Mouse (Mus musculus) left cerebral cortex, postnatal 36 days (tissue): ENCODE measurements around the gene Fastk. TPM values are rescaled to one million over a fixed set of nuclear protein-coding genes. Genes with fewer than 3 reads are reported as not detected.

Experiments used
- DNase-seq, 2 experiments: peaks; one replicate each; pipeline ENCODE4 v3.0.0; 2021 to 2022; ENCODE audit warnings: low spot score in 2 of 2, mixed read lengths in 1 of 2
- intact Hi-C: fragments of 180-260 bp; cut with DNase I; formaldehyde crosslinking; loops from one replicate; pipeline ENCODE4 v1.15.1; 2025
- total RNA-seq, 2 experiments: library from RNA; stranded (reverse); gene quantifications; 2 replicates each; pipeline ENCODE4 v1.2.3; 2021

Fastk gene
- total RNA-seq, 2 experiments from 2014 or later = 131 to 133 TPM

DNA sequence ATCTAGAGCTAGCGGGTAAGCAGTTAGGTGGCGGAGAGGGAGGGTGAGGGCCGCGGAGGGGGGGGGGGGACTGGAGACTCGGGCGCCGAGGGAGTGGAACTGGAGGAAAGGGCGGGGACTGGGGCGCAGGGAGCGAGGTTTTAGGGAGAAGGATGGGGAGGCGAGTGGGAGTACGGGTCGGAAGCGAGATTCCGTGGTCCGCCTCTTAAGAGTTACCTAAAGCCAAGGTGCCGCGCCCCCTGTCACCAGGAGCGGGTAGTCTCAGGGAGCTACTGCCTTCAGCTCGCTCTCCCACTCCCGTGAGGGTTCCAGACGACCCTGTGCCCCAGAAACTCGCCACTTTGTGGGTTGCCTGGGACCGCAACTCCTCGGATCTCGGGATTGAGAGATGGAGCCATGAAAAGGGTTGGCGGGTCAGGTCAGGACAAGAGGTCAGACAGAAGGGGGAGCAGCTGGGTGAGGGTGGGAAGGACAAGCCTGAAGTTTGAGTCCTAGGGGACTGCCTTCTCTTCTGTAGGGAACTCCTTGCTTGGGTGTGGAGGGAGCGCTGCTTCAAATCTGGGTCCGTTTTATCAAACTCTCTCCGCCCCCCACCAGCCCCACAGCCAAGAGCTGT, 19.6 kb downstream of the Fastk start:
- intact Hi-C loops = loop anchor here (1.0 kb wide), 1 partner anchor 26 kb away; no protein-coding TSS in a partner anchor
- DNase-seq = no peak

DNA sequence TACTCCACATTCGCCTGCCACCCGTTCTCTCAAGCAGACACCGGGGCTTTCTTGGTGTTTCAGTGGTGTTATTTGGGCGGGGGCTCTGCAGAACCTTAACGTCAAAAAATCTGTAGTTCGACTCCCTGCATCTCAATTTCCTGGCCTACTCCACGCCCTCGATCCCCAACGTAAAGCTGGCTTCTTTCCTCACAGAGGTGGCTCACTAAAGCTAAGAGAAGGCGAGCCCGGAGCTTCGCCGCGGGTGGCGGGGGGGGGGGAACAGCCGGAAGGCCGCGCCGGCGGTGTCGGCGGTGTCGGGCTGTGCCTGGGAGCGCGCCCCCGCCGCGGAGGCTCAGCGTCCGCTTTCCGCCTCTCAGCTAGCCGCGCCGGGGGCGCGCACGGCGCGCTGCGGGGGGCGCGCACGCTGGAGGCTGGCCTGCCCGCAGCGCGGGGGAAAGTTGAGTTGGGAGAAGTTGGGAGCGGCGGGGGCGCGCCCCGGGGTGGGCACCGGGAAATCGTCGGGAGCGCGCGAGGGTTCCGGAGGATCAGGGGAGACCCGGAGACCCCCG, 20.2 kb downstream of the Fastk start:
- intact Hi-C loops = loop anchor here (1.0 kb wide), 1 partner anchor 26 kb away; no protein-coding TSS in a partner anchor
- peak; percentile 69 to 80 for DNase-seq

DNA sequence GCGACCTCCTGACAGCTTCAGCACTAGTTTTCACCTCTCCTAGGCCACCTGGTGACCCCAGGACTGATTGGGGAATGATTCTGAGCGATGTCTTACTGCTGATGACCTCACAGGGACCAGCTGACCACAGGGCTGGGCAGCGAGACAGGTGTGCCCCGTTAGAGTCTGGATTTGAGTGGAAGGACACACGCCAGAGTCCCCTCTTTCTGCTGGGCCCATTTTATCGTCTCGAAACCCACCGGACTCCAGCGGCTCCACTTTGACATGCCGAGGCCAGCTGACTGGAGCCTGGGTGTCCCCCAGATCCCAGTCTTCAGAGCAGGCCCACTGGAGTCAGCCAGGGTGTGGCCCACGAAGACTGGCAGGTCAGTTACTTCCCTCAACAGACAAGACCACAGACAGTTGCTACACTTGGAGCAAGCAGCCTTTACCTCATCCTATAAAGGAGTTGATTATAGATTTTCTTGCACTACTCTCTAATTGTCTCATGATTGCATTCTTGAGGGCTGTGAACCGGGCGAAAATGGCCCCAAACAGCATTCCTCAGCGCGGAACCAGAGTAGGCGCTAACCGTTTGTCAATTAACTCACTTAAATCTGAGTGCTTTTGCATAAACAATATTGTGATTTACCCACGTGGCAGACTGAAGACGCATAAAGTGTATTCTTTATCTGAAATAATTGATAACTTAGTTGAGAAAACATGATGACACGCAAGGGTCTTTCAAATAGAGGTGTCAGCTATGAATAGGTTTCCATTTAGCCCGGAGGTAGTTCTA, 20.9 kb downstream of the Fastk start:
- intact Hi-C loops = no loop called here
- no peak for DNase-seq

DNA sequence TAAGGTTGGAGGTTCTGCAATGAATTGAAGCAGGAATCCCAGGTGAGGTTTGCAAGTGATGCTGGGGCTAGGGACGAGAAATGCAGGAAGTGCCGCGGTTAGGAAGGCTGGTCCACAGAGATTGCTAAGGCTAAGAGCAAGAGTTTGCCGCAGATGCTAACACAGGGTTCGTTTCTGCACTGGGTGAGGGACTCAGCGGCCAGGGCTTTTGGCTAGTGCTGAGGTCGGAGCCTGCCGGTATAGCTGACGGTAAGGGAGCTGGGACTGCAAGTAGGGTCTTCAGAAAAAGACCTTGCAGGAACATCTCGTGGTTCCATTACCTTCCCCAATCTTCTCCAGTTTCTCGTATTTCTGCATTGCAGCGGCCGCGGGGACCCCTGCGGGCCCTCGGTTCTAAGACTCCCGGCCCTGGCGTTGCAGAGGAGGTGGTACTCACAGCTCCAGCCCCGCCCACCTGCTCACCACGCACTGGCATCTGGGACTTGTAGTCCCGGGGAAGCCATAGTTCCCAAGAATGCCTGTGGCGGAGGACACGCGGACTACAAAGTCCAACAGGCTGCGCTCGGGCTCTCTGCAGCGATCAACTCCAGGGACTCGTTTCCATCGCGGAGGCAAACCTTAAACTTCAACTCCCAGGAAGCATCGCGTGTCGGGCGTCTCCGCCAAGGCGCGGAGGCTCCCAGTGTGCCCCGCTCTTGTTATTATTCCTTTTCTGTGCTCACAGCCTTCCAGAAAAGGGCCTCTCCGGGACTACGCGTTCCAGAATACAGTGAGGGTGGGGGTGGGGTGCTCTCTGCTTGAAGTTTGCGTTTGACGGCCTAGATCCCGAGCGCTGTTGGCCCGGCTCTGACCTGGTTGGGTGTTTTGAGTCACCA, 21.7 kb downstream of the Fastk start, which contains the start of the genes Cdk5 and Slc4a2:
Cdk5 (minus strand) TSS at position 402 of the 875 bp plus-strand sequence.
Slc4a2 (plus strand) TSS at position 709 of the 875 bp plus-strand sequence.
- DNase-seq = peak; percentile 99 to 100
- intact Hi-C loops = loop anchor here (1.0 kb wide), 1 partner anchor 25 kb away; no protein-coding TSS in a partner anchor

DNA sequence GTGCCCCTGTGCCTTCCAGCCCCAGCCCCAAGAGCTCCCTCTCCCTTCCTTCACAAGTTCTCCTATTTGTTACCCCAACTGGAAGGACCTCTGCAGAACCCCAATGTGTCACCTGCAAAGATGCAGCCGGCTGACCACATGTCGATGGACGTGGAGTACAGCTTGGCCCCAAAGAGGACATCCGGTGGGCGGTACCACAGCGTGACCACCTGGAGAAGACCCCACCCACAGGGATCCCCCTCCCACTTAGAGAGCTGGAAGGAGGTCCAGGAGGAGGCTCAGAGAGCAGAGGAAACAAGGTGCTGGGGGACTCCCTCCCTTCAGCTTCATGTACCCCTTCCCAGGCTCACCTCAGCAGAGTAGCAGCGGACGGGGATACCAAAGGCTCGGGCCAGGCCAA, 24.7 kb downstream of the Fastk start:
- DNase-seq = no peak
- intact Hi-C loops = no loop called here

DNA sequence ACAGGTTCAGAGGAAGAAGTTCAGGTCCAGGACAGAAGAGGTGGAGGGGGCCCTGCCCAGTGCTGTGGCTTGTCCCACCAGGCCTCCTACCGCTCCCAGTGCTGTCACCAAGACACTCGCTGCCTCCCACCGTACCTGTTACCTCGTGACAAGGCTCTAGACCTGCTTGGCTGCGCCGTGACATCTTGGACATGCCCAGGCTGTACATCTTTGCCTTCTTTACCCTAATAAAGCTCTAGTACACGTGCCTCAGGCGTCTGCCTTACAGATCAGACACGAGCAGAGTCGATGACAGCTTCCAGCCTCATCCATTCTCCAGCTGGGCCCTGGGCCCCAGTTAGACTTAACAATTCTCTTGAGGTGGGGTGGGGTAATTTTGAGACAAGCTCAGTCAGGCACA, 27.5 kb downstream of the Fastk start:
- DNase-seq = no peak
- intact Hi-C loops = no loop called here

DNA sequence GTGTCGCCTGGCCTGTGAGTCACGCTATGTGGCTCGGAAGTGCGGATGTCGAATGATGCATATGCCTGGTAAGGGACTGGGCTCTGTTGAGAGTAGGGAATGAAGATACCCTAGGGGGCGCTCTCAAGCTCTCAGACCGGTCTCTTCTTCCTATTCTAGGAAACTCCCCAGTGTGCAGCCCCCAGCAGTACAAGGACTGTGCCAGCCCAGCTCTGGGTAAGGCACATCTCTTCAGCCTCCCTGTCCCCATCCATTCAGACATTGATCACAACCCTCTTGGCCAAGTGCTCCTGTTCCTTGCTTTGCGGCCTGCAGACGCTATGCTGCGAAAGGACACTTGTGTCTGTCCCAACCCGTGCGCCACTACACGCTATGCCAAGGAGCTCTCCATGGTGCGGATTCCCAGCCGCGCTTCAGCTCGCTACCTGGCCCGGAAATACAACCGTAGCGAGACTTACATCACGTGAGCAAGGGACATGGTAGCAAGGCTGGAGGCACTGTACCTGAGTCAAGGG, 28.8 kb downstream of the Fastk start:
- intact Hi-C loops = loop anchor here (1.0 kb wide), 1 partner anchor 55 kb away; no protein-coding TSS in a partner anchor
- DNase-seq = peak; percentile 42 to 68

DNA sequence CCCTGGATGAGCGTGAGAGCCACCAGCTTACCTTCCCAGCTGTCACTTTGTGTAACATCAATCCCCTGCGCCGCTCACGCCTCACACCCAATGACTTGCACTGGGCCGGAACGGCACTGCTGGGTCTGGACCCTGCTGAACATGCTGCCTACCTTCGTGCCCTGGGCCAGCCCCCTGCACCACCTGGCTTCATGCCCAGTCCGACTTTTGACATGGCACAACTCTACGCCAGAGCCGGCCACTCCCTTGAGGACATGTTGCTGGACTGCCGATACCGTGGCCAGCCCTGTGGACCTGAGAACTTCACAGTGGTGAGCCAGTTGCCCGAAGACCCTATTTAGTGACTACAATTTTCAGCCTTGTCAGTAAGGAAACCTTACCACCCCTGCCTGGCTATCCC, 31.1 kb downstream of the Fastk start:
- DNase-seq = no peak
- intact Hi-C loops = loop anchor here (1.0 kb wide), 1 partner anchor 9 kb away; no protein-coding TSS in a partner anchor

DNA sequence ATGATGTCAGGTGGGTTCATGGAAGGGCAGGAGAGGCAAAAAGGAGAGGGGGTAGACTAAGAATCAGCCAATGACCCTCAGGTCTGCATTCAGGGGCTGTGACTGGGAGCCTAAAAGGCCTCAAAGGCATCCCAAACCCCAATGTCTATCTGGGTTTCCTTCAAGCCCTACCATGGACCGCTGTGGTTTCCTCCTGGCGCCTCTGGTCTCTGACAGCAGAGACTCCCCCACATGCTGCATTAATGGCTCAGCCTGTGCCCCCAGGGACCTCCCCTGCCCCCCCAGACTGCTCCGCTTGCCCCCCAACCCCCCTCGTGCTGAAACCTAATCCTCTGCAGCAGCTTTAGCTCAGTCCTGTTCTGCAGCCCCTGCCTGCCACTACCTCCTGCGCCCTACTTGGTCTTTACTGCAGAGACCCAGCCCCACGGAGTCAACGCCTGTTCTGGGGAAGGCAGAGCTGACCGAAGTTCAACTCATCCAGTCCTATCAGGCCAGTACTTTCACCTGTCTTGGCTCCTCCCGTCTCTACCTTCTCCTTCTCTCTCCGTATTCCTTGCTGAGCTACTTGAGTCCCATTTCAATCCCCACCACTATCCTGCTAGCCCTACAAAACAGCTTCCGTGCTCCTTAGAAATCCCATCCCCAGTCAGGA, 31.9 kb downstream of the Fastk start, which contains the start of gene Asic3:
Asic3 (plus strand) TSS at position 351 of the 652 bp plus-strand sequence.
- intact Hi-C loops = loop anchor here (1.0 kb wide), 1 partner anchor 8 kb away; no protein-coding TSS in a partner anchor
- no peak for DNase-seq

DNA sequence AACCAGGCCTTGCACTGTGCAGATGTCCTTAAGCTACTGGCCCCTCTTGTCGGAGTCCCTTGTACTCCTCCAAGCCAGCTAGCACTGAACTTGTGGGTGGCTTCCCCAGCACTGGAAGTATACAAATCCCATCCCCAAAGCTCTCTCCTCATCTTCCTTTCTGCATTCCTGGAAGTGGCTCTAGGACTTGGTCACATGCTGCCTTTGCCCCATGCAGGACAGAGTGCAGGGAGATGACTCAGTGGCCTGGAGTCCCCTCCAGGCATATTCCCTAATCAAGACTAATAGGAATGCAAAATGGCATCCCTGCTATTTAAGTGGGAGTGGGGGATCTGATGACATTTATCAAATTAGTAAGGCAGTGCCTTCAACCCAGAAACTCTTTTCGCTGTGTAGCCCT, 33.0 kb downstream of the Fastk start:
- intact Hi-C loops = no loop called here
- DNase-seq = no peak

DNA sequence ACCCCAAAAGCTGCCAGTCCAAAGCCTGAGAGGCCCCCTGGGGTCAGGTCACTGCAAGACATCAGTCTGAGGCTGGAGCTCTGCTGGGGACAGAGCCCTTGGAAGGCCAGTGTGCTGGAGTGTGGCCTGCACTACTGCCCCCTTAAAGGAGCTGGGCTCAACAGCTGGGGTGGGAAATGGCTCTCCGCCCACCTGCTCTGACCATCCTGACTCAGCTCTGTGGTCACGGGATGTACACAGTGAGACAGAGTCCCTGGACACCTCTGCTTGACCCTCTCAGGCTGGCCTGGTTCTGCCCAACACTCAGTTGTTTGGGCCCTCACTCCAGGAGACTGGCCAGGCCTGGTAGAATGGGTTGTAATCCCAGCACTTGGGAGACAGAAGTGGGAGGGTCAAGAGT, 35.6 kb downstream of the Fastk start:
- no peak for DNase-seq
- intact Hi-C loops = no loop called here

DNA sequence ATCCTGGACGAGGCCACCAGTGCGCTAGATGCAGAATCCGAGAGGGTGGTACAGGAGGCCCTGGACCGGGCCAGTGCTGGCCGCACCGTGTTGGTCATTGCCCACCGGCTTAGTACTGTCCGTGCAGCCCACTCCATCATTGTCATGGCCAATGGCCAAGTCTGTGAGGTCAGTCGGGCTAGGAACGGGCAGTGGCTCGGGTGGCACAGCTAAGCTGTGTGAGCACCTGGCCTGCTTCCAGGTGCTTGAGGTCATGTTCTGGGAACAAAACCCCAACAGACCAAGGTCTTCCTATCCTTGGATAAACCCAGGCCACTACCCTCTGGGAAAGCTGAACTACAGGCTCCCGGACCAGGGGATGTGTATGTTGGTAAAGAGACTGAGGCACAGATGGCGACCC, 36.4 kb downstream of the Fastk start:
- DNase-seq = no peak
- intact Hi-C loops = no loop called here

DNA sequence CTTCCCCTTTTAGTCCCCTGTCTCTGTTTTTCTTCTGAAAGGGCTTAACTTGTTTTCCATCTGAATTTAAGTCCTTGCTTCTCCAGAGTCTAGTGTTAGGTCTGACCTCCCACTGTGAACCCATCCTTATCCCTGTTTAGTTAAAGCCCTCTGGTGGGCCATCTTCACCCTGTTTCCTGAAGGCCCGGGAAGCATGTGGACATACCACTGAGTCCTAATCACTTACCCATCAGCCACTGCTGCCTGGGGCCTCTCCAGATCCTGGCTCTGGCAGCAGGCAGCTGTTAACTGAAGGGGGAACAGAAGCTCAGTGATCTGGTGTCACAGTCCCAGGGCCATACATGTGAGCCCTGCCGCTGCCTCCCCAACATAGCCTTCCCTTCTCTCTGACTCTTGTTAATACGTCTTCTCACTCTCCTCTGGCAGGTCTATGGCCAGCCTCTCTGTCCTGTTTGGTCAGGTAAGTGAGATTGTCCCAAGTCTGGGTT, 39.7 kb downstream of the Fastk start:
- intact Hi-C loops = loop anchor here (1.0 kb wide), 1 partner anchor 8 kb away; the partner anchor contains the start of gene Asic3
- DNase-seq = no peak

DNA sequence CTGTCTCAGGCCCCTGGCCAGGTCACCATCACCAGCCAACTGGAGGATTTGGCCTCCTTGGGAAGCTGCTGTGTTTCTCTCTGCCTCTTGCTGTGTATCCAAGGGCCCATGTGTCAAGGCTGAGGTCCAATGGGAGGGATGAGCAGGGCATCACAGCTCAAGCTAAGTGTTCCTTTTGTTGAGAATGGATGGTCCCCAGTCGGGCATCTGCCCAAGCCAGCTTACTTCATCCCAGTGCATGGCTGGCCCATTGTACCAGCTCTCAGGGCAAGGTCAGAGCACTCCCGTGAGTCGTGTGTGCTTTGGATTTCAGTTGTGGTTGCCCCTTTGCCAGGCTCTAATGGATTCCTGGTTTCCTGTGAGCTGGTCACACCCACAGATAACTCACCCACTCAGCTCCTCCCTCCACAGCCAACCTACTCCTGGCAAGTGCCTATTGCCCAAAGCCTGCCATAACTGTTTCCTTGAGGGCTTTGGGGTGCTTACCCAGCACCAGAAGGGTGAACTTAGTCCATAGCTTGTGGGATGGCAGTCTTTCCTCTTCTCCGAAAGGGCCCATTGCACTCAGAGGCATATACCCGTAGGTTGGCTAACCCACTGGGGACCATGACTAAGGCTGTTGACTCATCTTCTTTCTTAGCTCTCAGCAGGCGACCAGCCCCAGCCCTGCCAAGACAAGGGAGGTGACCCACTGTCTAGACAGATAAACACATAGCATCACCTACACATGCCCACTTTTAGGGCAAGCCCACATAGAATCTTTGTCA, 40.3 kb downstream of the Fastk start:
- intact Hi-C loops = loop anchor here (1.0 kb wide), 1 partner anchor 9 kb away; the partner anchor contains the start of gene Asic3
- no peak for DNase-seq

DNA sequence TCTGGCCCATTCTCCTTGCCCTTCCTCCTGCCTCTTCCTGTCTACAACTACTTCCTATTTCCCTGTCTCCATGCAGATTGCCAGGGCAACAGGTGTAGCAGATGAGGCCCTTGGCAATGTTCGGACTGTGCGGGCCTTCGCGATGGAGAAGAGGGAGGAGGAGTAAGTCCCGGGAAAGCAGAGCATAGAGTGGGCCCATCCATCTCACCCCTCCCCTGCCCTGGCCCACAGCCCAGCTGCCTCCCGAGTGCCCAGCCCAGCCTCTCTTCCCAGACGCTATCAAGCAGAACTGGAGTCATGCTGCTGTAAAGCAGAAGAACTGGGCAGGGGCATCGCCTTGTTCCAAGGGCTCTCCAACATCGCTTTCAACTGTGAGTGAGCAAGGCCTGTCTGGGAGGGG, 43.1 kb downstream of the Fastk start:
- DNase-seq = no peak
- intact Hi-C loops = no loop called here

DNA sequence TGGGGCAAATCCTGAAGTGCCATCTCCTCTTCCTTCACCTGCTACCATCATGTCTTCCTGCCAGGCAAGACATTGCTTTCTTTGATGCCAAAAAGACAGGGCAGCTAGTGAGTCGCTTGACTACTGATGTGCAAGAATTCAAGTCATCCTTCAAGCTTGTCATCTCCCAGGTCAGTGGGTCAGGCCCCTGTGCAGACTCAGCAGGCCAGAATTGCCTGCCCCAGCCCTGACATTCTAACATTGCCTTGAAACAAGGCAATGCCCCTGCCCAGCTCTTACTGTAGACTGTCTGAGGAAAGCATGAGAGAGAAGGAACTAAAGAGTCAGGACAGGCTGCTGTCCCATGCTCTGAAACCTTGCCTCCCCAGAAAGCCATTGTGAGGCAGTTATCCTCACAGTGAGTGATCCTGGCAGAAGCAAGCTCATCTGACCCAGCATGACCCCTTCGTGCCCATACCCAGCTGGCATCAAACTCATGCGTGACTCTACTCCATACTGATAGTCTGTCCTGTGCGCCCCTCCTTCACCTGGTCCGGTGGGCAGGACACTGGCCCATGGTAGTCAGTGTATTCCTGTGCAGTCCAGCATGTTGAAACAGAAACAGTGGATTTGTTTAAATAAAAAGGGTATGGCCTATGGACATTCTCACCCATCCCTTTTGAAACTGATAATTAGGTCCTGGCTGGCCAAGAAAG, 44.0 kb downstream of the Fastk start:
- DNase-seq = no peak
- intact Hi-C loops = no loop called here

DNA sequence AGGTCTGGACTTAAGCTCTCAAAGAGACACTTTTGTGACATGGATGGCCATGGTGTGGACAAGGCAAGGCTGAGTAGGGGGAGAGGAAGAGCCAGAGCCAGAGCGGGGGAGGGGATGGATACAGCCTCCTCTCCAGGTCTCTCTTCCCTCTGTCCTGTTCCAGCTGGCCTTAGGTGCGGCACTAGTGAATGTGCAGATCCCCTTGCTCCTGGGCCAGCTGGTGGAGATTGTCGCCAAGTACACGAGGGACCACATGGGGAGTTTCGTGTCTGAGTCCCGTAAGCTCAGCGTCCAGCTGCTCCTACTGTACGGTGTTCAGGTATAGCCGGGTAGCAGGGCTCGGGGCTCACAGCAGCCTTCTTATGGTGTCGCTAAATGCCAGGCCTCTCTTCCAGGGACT, 44.7 kb downstream of the Fastk start:
- DNase-seq = no peak
- intact Hi-C loops = no loop called here
